Mouse (Mus musculus) heart, postnatal 14 days (tissue): ENCODE measurements around the gene Gtpbp6. TPM values are rescaled to one million over a fixed set of nuclear protein-coding genes. Genes with fewer than 3 reads are reported as not detected.
"Not testable (repeated sequence)": the region's sequence is repeated elsewhere in the genome, so short reads cannot be mapped to it uniquely, and the experiment has no call there.

Source experiments
- DNase-seq, 2 experiments: peaks; one replicate each; pipeline ENCODE4 v3.0.0; 2021 to 2022
- intact Hi-C: fragments of 180-260 bp; cut with DNase I; formaldehyde crosslinking; loops from one replicate; pipeline ENCODE4 v1.15.1; 2025
- long read RNA-seq, 2 experiments: library from polyadenylated mRNA; stranded (forward); transcript quantifications; one replicate each; pipeline ENCODE4 v2.0.0; 2021
- total RNA-seq, 2 experiments: library from RNA; stranded (reverse); gene quantifications; 2 replicates each; pipeline ENCODE4 v1.2.3; 2021

Gene Gtpbp6
- 10 to 100 TPM; 27.0 to 29.8 TPM for total RNA-seq
- long read RNA-seq, experiment 1, transcript Gtpbp6-201 (10 exons, 1,617 nt), result major isoform, 31 of 48 reads
- long read RNA-seq, experiment 1, partial matches to known transcripts, result 1 of 48 reads
- long read RNA-seq, experiment 1, other reads (novel, unspliced or antisense), result 14 of 48 reads
- long read RNA-seq, experiment 2, transcript Gtpbp6-201 (10 exons, 1,617 nt), result major isoform, 25 of 41 reads
- long read RNA-seq, experiment 2, partial matches to known transcripts, result 5 of 41 reads
- long read RNA-seq, experiment 2, other reads (novel, unspliced or antisense), result 10 of 41 reads

DNA sequence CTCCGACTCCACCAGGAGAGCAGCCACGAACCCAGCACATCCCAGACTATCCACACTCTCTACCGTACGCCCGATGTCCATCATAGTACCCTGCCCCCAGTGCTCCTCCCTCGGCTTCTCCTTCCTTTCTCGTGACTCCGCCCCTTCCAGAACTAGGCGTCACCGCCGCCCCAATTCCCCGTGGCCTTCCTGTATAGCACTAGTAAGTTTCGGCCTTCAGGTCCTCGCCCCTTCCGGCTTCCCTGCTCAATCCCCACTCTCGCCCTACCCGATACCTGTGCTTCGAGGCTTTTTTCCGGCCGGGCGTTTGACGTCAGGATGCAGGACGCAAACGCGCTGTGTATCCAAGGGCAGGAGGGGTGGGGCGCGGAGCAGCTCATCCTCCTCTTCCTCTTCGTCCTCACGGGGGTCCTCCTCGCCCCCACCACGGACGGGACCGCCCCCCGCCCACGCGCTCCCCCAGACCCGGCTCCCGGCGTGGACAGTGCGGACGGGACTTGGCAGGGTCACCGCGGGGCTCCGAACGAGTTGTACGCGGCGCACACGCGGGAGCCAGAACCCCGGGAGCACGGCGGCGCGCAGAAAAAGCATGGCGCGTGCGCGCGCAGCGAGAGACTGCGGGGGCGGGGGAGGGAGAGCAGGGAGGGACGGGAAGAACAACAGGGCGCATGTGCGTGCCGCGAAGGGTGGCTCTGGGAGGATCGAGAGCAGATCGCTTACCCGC, at the start of gene Gtpbp6:
Gtpbp6 (minus strand) TSS at position 617 of the 724 bp plus-strand sequence.
- intact Hi-C loops, result no loop called here
- peak; percentile 95 for DNase-seq

DNA sequence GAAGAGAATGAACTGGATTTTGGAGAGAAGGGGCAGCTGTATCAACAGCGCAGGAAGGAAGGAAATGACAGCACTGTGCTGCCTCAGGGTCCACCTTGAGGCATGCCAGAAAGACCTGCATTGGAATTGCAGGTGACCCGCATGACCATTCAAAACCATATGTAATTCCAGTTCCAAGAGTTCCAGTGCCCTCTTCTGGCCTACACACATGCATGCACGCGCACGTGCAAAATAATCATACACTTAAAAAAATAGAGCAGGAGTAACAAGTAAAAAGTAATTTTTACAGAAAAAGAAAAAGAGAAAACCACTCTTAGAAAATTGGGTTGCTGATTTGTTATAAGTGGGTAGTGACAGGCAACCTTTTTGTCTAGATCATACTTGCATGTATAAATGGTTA, 35.0 kb upstream of the Gtpbp6 start:
- intact Hi-C loops, result no loop called here
- DNase-seq, result no peak

DNA sequence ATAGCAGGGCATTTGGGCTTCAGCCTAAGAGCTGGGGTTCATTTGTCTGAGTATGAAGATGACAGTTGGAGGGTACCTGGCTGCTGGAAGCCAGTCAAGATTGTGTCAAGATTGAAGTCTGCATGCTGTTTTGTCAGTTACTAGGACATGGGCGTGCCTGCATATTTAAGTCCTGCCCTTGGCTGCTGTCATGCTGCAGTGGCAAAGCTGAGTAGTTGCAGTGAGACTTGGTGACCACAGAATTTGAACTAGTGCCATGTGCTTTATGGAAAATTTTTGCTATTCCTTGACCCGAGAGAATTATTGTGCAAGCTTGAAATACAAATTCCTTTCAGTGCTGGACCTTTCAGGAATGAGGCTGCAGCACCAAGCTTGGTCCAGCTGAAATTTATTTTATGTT, 34.3 kb upstream of the Gtpbp6 start:
- intact Hi-C loops, result no loop called here
- no peak for DNase-seq

DNA sequence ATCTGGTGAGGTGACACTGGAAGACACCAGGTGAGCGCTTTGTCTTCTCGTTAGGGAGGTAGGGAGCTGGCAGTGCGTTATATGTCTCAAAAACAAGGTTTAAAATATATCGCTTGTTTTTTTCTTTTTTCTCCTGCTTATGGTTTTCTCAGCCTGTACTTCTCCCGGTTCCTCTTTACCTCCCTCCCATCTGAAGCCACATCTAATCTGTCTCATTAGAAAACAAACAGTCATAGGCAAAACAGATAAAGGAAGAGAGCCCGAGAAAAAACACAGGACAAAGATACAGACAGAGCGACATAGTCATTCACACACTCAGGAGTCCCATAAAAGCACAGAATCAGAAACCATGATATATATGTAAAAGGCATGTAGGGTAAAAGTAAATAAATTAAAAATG, 32.4 kb upstream of the Gtpbp6 start:
- no peak for DNase-seq
- intact Hi-C loops, result no loop called here

DNA sequence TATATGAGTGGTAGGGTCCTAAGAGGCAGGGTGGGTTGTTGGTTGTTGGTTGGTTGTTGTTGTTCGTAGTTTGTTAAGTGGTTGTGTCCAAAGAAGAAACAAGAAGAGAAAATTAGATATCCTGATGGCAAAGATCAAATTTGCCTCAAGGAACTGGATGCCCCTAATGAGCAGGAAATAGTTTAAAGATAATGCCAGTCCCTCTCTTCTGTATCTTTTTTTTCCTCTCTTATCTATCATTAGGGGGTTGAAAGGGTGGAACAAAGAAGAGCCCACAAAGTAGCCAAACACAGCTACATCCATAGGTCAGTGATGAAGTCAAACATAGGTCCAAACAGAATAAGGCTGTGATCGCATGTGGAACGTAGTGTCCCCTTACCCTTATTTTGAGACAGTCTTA, 31.3 kb upstream of the Gtpbp6 start:
- DNase-seq, result no peak
- intact Hi-C loops, result no loop called here

DNA sequence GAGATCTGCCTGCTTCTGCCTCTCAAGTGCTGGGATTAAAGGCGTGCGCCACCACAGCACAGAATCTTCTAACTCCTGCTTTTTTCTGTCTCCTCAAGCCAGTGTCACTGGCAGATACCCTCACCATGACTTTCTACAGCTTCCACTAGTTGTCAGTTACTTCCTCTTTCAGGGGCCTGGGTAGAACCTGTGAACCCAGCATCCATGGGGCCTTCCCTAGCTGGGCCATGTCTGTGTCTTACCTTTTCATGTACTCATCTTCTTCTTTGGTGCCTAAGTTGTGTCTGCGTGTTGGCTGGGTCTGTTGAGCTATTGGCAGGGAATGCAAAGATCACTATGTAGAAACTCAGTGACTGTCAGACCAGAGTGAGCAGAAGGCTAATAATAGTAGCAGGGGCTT, 29.8 kb upstream of the Gtpbp6 start:
- intact Hi-C loops, result no loop called here
- DNase-seq, result no peak

DNA sequence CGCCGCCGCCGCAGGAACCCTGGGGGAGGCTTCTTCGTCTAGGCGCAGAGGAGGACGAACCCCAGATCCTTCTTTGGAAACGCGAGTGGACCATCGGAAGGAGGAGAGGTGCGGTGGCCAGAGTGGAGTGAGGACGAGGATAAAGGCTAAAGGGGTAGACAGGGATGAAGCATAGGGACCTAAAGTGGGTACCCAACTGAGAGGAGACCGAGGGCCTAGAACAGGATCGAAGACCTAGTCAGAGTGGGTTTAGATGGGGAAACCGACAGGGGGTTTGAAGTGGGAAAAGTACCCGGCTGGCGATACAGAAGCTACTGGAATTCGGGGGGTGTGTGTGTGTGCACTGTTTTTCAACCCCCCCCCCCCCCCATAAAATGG, 28.1 kb upstream of the Gtpbp6 start:
- intact Hi-C loops, result no loop called here
- no peak for DNase-seq

DNA sequence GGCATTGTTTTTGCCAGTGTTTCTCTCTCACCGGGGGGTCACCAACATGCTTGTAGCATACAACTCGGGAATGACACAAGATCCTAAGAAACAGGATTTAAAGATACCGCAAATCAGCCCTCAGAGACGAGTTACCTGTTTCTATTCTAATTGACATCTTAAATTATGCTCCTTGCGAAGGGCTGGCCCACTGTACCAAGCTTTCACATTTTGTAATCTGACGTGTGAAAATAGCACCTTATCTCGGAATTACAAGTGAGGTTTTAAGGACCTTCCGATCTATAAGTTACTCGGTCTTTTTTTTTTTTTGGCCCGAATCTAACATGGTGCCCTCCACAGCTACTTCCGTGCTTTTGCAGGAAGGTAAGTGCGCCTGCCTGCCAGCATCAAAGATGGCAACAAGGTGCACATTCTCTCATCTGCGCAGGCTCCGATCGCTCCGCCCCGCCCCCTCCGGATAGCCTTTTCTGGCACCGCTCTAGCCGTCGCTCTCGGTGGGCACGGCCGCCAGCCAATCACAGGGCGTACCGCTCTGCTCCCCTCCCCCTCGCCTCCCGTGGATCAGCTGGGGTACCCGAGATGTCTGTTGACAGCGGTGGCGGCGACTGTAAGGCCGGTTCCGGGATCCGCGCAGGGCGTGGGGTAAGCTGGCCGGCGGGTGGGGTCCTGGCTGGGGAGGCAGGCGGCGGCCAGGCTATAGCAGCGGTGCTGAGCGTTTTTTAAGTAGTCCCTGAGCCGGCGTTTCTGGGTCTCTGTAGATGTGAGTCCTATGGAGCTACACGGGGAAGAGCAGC, 27.5 kb upstream of the Gtpbp6 start, which contains the start of gene Chfr:
Chfr (plus strand) TSS at position 550 of the 794 bp plus-strand sequence.
- intact Hi-C loops, result loop anchor here (2.0 kb wide), 1 partner anchor 25 kb away; the partner anchor contains the start of gene Zfp605
- peak; percentile 98 to 99 for DNase-seq

DNA sequence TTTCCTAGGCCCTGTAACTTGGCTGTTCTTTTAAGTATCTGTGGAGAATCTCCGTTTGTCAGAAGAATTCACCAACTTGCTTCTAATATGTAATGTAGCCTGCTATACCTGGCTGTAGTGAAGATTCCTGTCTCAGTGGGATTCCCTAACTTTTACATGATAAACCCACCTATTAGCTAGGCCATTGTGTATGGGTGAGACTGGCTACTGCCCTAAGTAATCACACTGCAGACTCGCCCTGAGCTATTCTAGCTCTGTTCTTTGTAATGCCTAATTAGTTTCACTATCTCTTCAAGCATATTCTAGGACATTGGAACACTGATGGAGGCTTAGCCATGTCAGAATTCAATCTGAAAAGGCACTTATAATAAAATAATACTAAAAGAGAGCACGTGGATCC, 14.4 kb upstream of the Gtpbp6 start:
- intact Hi-C loops, DNase-seq: not testable (repeated sequence)

DNA sequence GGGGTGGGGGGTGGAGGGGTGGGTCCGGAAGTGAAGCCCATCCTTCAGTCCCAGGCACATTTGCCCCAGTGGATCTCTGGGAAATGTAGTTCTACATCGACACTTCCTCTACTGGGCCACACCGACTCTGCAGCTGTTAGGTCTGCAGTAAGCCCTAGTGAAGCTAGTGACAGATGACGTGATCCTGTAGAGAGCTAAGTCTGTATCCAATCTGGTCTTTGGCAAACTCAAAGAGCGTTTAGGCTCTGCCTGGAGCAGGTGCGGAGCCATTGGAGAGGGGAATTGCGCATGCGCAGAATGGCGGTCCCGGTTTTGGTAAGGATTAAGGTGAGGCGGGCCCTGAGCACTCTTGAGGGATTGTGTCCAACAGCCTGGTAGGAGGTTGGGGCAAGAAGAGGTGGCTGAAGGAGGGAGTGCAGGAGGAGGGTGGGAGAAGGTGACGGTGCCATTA, 2.0 kb upstream of the Gtpbp6 start, which contains the start of gene Zfp605:
Zfp605 (plus strand) TSS at position 102 of the 451 bp plus-strand sequence.
- DNase-seq, result peak; percentile 87 to 88
- intact Hi-C loops, result loop anchor here (2.0 kb wide), 1 partner anchor 25 kb away; the partner anchor contains the start of gene Chfr

DNA sequence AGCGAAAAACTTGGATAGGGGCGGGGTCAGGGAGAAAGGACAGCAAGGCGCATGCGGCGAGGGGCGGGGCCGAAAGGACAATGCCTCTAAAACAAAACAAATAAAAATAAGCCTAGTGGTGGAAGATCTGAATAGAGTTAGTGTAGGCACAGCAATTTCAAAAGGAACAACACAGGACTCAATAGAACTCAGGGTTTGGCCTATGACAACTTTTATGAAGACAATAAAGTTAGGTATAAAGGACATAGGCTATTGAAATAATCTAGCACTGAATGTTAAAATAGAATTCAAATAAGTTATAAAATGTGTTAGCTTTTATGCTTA, 270 bp upstream of the Gtpbp6 start:
- intact Hi-C loops, result no loop called here
- no peak for DNase-seq

DNA sequence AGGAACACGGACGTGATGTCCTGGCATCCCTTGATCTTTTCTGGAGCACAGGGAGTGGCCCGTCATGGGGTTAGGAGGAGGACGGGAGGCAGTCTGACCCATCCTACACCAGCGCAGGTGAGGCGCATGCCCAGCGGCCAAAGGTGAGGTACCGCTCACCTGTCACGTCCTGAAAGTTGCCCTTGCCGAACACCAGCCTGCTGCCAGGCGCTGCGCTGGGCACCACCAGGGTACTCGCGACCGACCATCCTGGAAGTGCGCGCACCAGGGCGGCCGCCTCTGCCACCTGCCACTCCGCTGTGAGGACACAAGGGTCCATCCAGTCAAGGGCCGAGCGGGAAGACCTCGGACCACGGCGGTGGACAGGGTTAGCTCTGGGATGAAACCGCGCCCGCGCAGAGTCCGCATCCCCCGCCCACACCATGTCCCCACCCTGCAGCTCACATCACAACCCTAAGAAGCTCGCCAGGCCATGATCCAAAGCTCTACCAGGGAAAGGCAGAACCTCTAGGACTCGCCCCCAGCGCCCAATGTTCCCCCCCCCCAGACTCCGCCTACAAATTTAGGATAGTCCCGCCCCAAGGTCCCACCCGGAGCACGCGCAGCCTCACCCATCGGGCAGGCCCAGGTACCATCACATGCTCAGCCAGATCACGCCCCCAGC, 964 bp downstream of the Gtpbp6 start:
- intact Hi-C loops, result no loop called here
- DNase-seq, result no peak

DNA sequence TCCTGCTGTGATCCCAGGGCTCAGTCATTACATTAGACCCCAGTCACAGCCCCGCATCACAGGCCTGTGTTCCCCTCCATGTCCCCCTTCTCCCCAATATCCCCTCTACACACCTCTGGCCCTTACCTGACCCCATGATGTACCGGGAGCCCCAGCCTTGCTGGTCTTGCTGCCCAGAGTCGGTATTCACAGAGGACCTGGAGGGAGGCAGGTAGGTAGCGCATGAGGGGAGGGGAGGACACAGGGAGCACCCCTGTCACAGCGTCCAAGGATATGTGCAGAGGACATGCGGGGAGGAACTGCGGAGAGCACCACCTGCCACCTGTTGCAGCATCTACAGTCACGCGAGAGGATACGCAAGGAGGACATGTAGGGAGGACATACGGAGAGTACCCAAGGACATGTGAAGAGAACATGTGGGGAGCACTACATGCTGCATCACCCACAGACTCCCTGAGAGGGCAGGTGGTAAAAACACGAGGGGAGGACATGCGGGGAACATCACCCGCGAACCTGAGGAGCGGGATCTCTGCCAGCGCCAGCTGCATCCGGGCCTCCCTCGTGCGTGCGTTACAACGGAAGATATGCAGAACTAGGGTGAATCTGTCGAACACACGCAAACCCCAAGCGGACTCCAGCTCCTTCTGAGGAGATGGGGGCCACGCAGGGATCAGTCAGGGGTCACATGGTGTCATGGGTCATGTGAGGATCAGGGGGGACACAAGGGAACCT, 1.7 kb downstream of the Gtpbp6 start:
- DNase-seq, result no peak
- intact Hi-C loops, result no loop called here

DNA sequence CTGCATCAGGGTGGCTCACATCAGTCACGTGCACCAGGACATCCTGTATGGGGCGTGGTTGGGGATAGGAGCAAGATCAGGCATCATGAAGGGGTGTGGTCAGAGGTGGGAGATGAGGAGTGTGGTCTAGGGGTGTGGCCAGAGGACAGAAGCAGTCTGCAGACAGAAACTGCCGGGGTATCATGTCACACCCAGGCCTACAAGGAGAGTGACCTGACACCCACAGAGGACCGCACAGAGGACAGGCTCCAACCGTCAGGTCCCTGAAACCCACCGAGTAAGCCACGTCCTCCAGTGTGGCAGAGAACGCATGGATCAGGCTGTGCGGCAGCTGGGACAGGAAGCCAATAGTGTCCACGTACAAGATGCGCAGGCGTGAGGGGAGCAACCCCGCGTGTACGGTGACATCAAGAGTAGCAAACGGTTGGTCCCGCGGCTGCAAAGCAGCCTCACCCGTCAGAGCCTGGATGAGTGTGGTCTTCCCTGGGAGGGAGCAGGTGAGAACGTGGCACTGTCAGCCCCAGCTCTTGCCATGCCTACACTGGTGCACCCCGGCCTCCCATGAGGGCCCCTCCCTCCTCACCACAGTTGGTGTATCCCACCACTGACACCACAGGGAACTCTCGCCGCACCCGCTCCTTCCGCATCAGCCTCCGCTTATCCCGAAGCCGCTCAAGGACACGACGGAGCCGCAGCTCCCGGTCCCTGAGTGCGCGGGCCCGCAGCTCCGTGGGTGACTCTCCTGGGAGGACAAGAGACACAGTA, 3.2 kb downstream of the Gtpbp6 start:
- intact Hi-C loops, result no loop called here
- no peak for DNase-seq

DNA sequence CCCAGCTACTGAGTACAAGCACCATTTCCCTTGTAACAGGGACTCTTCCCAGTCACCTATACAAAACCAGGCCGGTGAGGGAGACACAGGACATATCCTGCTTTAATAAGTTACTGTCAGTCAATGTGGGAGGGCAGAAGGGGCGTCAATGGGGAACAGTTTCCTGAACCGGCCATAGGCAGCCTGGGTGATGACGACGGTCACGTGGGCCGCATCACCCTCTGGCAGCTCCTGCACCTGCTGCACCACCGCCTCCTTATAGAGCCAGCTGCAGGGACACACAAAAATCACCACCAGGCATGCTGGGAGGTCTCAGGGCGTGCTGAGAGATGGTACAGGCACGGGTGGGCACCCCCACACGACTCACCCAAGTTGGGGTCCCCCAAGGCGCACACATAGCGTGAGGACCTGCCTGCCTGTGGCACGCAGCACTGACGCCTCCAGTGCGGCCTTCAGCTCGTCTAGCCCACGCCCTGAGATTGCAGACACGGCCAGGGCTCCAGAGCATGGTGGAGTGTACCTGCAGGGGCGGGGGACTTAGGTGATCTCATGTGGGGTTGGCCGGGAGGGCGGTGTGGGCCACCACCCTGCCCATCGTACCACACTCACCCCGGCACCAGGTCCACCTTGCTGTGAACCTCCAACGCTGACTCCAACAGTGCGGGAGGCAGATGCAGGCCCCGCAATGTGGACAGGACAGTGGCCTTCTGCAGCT, 3.9 kb downstream of the Gtpbp6 start:
- no peak for DNase-seq
- intact Hi-C loops, result no loop called here

DNA sequence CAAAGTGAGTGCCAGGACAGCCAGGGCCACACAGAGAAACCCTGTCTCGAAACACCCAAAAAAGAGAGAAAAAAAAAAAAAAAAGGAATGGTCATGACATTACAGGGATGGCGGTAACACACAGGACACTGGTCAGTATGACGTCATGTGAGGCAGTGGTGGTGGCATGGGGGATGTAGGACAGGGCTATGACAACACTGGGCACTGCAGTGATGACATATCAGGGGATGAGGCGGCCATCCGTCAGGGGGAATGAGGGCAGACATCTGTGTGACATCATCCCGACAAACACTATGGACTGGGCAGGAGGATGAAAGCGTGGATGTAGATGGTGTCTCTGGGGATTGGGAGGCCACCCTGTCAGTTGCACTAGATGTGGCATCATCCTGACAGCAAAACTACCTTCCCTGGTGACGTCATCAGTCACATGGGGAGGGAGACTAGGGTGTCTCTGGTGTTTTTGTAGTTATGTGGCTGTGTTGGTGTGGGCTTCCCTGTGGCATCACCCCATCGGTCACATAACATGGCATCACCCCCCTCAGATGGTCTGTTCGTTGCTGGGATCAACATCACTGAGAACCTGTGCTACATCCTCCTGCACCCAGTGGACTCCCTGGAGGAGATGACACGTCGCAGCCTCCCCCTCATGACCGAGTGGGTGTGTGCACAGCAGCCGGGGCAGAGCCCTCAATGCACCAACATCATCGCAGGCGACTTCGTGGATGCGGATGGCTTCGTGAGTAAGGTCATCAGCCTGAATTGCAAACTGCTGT, 5.0 kb downstream of the Gtpbp6 start:
- intact Hi-C loops, result no loop called here
- DNase-seq, result no peak

DNA sequence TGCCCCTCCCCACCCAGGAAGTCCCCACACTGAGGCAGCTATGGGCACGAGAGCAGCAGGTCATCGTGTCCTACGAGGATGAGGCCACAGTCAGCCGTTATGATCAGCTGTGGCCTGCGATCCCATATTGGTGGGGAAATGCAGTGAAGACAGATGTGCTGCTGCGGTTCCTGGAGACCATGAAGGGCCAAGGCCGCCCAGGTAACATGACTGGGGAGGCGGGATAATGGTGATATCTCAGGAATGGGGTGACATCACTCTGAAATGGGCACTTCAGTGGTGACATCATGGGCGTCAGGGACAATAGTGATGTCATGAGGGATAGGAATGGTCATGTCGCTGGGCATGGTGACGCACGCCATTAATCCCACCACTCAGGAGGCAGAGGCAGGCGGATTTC, 5.6 kb downstream of the Gtpbp6 start:
- no peak for DNase-seq
- intact Hi-C loops, result no loop called here
